Mouse (Mus musculus): Measurements from ENCODE around the gene Pfdn5.

GRCm38 (mm10) chr15:102311489-102311888, 14.4 kb upstream of the Pfdn5 start:
- TF ChIP-seq POLR2A (IDR thresholded peaks at IDR 0.05; ENCODE audit: borderline replicate concordance, extremely low read depth, low read depth, low read length): no peak
- no peak for TF ChIP-seq CTCF (IDR thresholded peaks at IDR 0.05; ENCODE audit: insufficient read depth, low read length)
